Mouse (Mus musculus): Measurements from ENCODE around the gene Ptprk. TPM values are rescaled to one million over a fixed set of nuclear protein-coding genes. Genes with fewer than 3 reads are reported as not detected.

Gene Ptprk
- total RNA-seq, 2 experiments from 2014 or later: 82.2 to 85.5 TPM

GRCm38 (mm10) chr10:28540595-28540994, 466.0 kb downstream of the Ptprk start:
- no peak overlapping the region for H3K27ac ChIP-seq
- TF ChIP-seq CTCF (IDR thresholded peaks at IDR 0.05): no peak
- no peak for DNase-seq (ENCODE audit: extremely low spot score in 1 of 2, low spot score in 2 of 2)
- intact Hi-C loops (cut with DNase I): no loop called here
- H3K4me3 ChIP-seq: no peak overlapping the region

DNA sequence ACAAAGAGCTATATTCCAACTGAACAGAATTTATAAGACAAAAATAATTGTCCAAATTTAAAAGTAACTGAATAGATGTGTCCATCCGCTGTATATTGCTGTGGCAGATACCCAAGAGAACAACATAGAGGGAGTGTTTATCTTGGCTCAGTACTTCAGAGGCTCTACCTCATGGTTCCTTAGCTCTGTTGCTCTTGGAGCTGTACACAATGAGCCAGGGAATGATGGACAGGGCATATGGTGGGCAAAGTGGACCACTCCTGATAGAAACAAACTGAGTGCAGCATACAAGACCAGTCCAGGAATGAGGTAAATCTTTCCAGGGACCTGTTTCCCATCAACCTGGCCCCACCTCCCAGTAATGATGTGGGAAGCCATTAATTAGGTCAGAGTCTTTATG, 468.1 kb downstream of the Ptprk start:
- Histone ChIP-seq H3K4me3 (no peak overlapping the region), H3K27ac (no peak overlapping the region)
- no peak for TF ChIP-seq CTCF (IDR thresholded peaks at IDR 0.05)
- intact Hi-C loops (cut with DNase I): no loop called here
- DNase-seq (ENCODE audit: extremely low spot score in 1 of 2, low spot score in 2 of 2): no peak

- intact Hi-C loops (cut with DNase I): loop anchor here (5.0 kb wide), 1 partner anchor 58 kb away; no protein-coding TSS in a partner anchor
- H3K4me3 ChIP-seq: no peak overlapping the region
- H3K27ac ChIP-seq: no peak overlapping the region
- no peak for DNase-seq (ENCODE audit: extremely low spot score in 1 of 2, low spot score in 2 of 2)
- no peak for TF ChIP-seq CTCF (IDR thresholded peaks at IDR 0.05)
These were observed 475.9 kb downstream of the Ptprk start for GRCm38 (mm10) chr10:28550549-28550948.

- Histone ChIP-seq H3K27ac (no peak overlapping the region), H3K4me3 (no peak overlapping the region)
- intact Hi-C loops (cut with DNase I): loop anchor here (5.0 kb wide), 1 partner anchor 60 kb away; no protein-coding TSS in a partner anchor
- TF ChIP-seq CTCF (IDR thresholded peaks at IDR 0.05): no peak; the same call in none of the 2 replicates
- DNase-seq (ENCODE audit: extremely low spot score in 1 of 2, low spot score in 2 of 2): no peak
These were observed 477.4 kb downstream of the Ptprk start for GRCm38 (mm10) chr10:28552068-28552467.

DNA sequence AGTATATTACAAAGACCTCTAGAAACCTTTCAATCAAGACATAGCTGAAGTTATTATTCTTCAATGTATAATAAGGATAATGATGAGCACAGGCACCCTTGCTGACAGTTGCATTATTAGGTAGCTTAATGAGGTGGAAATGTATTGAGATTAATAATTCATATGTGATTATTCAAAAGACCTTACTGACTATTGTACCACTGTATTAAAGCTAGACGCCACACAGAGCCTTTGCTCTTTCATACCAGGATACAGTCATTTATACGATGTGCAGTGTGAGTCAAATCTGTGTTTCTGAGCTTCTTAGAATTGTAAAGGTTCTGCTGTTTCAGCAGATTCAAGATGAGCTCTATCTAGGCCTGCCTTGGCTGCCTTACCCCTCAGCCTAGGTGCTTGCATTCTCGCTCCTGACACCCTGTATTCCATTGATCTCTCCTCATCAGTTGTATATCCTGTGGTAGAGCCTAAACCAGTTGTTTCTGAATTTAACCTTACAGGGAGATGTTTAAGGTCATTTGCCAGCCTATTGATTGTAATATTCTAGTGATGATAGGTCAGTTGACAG, 489.6 kb downstream of the Ptprk start:
- H3K4me3 ChIP-seq: no peak overlapping the region
- intact Hi-C loops (cut with DNase I): no loop called here
- no peak overlapping the region for H3K27ac ChIP-seq
- no peak for TF ChIP-seq CTCF (IDR thresholded peaks at IDR 0.05)
- DNase-seq (ENCODE audit: extremely low spot score in 1 of 2, low spot score in 2 of 2): no peak

- no peak for DNase-seq (ENCODE audit: extremely low spot score in 1 of 2, low spot score in 2 of 2)
- intact Hi-C loops (cut with DNase I): no loop called here
- Histone ChIP-seq H3K27ac (no peak overlapping the region), H3K4me3 (no peak overlapping the region)
- TF ChIP-seq CTCF (IDR thresholded peaks at IDR 0.05): no peak
These were observed 491.8 kb downstream of the Ptprk start for GRCm38 (mm10) chr10:28566378-28566777.

GRCm38 (mm10) chr10:28566828-28567227, 492.2 kb downstream of the Ptprk start:
- Histone ChIP-seq H3K4me3 (no peak overlapping the region), H3K27ac (no peak overlapping the region)
- intact Hi-C loops (cut with DNase I): no loop called here
- DNase-seq (ENCODE audit: extremely low spot score in 1 of 2, low spot score in 2 of 2): no peak
- TF ChIP-seq CTCF (IDR thresholded peaks at IDR 0.05): no peak

DNA sequence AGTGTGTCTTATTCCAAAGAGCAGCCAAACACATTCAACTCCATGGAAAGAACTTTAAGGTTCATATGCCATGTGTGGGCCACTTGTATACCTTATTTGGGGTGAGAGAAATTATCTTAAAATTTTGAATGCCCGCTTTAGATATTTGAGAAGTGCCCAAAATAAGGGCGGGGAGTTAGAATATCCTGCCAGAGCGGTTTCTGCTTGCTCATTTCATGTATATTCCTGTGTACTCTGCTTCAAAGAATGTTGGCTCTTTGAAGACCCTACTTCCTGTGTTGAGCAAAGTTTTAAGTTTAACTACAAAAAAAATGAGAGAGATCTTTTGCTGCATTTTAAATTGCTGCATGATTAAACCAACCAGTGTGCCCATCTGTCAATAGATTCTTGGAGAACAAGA, 492.8 kb downstream of the Ptprk start:
- no peak for TF ChIP-seq CTCF (IDR thresholded peaks at IDR 0.05)
- no peak for DNase-seq (ENCODE audit: extremely low spot score in 1 of 2, low spot score in 2 of 2)
- H3K27ac ChIP-seq: no peak overlapping the region
- intact Hi-C loops (cut with DNase I): no loop called here
- H3K4me3 ChIP-seq: no peak overlapping the region

DNA sequence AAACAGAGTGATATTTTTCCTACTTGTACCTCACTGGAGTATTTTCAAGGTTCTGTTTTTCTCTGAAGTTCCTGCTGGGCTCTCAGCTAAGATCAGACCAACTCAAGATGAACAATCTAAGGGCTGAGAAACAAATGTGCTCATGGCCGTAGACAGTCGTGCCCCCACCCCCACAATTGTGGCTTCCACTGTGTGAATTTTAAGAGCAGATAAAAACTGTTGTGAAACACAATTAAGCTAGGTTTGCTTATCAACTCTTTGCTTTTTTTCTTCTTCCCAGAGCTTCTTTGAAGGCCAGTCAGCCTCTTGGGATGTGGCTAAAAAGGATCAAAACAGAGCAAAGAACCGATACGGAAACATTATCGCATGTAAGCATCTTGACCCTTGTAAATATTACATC, 493.4 kb downstream of the Ptprk start:
- intact Hi-C loops (cut with DNase I): no loop called here
- DNase-seq (ENCODE audit: extremely low spot score in 1 of 2, low spot score in 2 of 2): no peak
- no peak for TF ChIP-seq CTCF (IDR thresholded peaks at IDR 0.05)
- Histone ChIP-seq H3K27ac (no peak overlapping the region), H3K4me3 (no peak overlapping the region)

GRCm38 (mm10) chr10:28579596-28579995, 505.0 kb downstream of the Ptprk start:
- no peak overlapping the region for H3K27ac ChIP-seq
- no peak overlapping the region for H3K4me3 ChIP-seq
- DNase-seq (ENCODE audit: extremely low spot score in 1 of 2, low spot score in 2 of 2): no peak
- intact Hi-C loops (cut with DNase I): no loop called here
- no peak for TF ChIP-seq CTCF (IDR thresholded peaks at IDR 0.05)

DNA sequence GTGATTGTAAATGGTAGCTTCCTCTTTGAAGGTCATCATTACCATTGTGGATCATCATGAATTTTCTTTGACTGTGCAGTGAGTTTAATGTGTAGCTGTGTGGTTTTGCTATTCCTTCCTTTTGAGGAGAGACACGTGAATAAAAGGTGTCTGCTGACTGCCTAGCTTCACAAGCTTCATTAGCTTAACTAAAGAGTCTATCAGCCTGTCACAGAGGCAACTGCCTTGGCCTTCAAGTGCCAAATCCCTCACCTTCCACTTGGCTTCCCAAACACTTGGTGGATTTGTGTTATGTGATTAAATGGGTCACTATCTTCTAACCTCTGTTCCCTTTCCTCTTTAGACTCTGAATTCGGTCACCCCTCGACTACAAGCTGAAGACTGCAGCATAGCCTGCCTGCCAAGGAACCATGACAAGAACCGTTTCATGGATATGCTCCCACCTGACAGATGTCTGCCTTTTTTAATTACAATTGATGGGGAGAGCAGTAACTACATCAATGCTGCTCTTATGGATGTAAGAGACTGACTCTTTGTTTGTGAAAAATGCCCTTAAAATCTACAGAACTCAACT, 512.0 kb downstream of the Ptprk start:
- H3K27ac ChIP-seq: no peak overlapping the region
- no peak overlapping the region for H3K4me3 ChIP-seq
- intact Hi-C loops (cut with DNase I): no loop called here
- no peak for TF ChIP-seq CTCF (IDR thresholded peaks at IDR 0.05)
- no peak for DNase-seq (ENCODE audit: extremely low spot score in 1 of 2, low spot score in 2 of 2)

DNA sequence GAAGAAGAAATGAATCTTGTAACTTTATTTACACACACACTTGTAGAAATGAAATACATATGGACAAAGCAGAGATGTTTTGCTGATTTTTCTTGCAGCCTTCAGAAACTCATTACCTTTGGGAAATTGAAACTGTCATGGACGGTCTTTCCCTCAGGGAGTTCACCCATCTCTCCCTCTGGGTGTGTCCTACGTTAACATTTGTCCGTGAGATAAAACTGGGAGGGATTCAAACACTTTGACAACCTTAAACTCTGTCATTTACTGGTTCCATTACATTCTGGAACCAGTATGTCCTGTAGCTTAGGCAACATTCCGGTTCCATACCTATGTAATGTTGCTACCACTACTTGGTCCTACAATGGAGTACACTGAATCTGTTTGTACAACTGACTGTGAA, 513.8 kb downstream of the Ptprk start:
- no peak for DNase-seq (ENCODE audit: extremely low spot score in 1 of 2, low spot score in 2 of 2)
- no peak overlapping the region for H3K4me3 ChIP-seq
- no peak overlapping the region for H3K27ac ChIP-seq
- TF ChIP-seq CTCF (IDR thresholded peaks at IDR 0.05): no peak
- intact Hi-C loops (cut with DNase I): no loop called here

- Histone ChIP-seq H3K4me3 (no peak overlapping the region), H3K27ac (no peak overlapping the region)
- intact Hi-C loops (cut with DNase I): no loop called here
- no peak for DNase-seq (ENCODE audit: extremely low spot score in 1 of 2, low spot score in 2 of 2)
- no peak for TF ChIP-seq CTCF (IDR thresholded peaks at IDR 0.05)
These were observed 516.2 kb downstream of the Ptprk start for GRCm38 (mm10) chr10:28590822-28591221.

Measured in left cerebral cortex, adult 2 months (tissue).